Mouse (Mus musculus): ENCODE results near the gene Cyp2d9.
"Not testable (repeated sequence)": the region's sequence is repeated elsewhere in the genome, so short reads cannot be mapped to it uniquely, and the experiment has no call there.

The Cyp2d9 gene

DNA sequence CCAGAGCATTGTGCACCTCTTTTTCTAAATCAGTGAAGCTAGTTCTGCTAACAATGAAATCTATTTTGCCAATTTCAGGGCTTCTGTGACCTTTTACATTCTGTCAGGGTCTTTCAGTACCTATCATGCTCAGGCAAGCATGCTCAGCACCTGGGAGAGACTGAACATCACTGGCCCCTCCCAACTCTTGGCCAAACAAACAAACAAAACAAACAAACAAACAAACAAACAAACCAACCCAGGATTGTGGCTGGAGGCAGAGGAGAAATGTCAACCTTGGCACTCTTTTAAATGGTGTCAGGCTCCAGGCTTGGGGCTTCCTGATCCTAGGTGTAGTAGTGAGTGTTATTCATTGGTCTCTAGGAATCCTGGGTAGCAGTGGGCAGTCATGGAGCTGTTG is at the start of gene Cyp2d9:
Cyp2d9 (plus strand) TSS at position 301 of the 400 bp plus-strand sequence.
- DNase-seq (ENCODE audit: low spot score), result no peak

DNA sequence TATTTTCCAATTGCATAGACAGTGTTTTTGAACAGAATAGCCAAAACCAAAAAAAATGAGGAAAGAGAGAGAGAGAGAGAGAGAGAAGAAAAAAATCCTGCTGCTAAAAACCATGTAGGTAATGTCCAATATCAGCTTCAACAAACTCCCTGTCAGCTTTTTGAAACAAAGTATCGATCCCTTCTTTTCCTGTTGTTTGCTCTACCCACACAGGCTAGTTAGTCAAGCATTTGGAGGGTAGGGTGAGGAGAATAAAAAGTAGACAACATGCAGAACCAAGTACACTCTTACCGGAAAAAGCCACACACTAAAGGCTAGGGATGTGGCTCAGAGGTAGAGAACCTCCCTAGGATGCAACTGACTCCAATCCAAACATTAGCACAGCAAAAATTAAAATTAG is 47.5 kb upstream of the Cyp2d9 start:
- DNase-seq (ENCODE audit: low spot score), result no peak

DNA sequence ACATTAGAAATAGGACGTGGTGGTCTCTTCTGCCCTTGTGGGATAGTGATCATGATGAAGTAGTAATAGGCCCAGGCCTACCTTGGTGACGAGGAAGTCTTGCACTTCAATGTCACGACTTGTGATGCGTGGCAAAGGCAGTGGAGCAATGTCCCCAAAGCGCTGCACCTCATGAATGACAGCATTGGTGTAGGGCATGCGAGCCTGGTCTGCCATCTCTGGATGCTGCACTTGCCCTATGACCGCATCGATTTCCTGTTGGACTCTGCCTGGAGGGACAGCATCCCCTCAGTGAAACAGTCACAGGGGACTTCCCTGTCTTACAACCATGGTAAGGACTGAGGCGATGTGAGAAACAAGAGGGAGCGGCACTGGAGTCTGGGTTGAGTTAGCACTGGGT is 43.3 kb upstream of the Cyp2d9 start:
- DNase-seq (ENCODE audit: low spot score), result not testable (repeated sequence)

DNA sequence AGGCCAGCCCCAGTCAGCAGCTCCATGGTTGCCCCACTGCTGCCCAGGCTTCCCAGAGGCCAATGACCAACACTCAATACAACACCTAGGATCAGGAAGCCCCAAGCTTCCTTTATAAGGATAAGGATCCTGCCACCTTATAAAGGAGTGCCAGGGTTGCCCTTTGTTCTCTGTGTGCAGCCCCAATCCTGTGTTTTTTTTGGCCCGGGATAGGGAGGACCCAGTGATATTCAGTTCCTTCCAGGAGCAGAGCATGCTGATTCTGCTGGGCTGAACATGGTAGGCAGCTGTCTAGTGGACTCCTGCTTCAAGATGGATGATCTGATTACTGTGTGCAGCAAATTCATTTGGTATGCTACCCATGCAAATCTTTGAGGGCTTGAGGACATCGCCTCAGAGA is 39.3 kb upstream of the Cyp2d9 start, which contains the start of gene Cyp2d11:
Cyp2d11 (minus strand) TSS at position 101 of the 400 bp plus-strand sequence.
- DNase-seq (ENCODE audit: low spot score), result not testable (repeated sequence)

DNA sequence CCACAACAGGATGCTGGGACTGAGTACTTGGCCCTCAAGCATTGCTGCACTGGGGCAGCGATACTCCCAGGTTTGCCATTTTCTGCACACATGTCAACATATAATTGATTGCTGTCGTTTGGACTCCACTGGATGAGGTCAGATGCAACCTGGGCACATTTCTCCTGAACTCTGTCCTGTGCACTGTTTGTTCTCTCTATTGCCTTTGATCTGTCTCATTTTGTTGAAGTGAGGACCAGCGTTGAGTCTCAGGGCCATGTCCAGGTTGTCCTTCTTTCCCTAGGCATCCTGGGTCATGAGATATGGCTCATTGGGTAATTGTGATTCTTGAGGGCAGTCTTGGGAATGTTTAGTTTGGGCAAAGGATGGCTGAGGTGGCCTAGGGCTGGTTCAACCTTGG is 37.3 kb upstream of the Cyp2d9 start:
- DNase-seq (ENCODE audit: low spot score), result not testable (repeated sequence)

DNA sequence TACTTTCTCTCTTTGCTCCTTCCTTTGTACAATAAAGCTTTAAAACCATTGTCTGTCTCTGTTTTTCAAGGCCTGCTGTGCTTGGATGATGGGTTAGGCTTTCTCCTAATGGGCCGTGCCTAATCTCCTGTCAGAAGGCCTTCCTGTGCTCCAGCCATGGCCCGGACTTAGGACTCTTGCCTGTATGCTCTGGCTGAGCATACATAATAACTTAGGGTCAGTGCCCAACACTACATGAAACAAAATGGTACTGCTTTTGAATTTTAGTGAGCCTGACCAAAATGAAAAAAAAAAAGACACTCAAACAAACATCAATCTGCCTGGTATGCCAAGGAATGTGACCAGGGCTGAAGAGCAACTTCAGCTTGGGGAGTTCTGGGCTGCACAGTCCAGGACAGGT is 31.7 kb upstream of the Cyp2d9 start:
- no peak for DNase-seq (ENCODE audit: low spot score)

DNA sequence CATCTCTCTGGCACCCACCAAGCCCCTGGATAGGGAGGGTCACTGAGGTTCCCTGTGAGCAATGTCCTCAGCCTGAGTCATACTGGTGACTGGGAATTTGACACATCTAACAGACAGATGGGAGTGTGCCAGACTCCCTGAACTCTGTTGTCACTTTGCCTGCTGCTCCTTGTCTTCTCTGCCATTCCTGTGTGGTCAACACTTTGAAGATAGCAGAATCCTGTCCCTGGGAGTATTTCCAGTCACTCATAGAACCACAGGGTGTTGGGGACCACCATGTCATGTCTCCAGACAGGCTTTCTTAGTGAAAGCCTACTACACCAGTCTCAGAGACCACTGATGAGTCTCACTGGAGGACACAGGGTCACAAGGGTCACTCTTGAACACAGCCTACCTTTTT is 31.1 kb upstream of the Cyp2d9 start:
- DNase-seq (ENCODE audit: low spot score), result no peak

DNA sequence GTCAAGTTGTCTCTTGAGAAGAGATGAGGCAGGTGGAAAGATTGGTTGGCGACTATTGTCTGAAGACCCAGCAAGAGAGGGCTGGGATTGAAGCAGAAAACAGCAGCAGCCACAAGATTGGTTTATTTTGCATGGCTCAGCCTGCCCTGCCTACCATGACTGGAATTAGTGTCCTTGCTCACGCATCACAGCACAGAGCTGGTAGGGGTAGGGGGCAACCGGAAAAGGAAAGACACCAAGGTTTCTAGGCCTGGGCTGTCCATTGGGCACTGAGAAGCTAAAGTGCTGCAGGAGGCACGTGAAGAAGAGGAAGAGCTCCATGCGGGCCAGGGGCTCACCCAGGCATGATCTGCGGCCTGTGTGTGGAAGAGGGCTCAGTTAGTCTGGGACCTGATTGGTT is 30.5 kb upstream of the Cyp2d9 start:
- no peak for DNase-seq (ENCODE audit: low spot score)

DNA sequence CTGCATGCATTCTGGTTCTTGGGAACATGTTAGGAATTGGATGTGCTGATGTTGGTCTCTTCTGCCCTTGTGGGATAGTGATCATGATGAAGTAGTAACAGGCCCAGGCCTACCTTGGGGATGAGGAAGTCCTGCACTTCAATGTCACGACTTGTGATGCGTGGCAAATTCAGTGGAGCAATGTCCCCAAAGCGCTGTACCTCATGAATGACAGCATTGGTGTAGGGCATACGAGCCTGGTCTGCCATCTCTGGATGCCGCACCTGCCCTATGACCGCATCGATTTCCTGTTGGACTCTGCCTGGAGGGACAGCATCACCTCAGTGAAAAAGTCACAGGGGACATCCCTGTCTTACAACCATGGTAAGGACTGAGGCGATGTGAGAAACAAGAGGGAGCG is 29.6 kb upstream of the Cyp2d9 start:
- DNase-seq (ENCODE audit: low spot score), result no peak

DNA sequence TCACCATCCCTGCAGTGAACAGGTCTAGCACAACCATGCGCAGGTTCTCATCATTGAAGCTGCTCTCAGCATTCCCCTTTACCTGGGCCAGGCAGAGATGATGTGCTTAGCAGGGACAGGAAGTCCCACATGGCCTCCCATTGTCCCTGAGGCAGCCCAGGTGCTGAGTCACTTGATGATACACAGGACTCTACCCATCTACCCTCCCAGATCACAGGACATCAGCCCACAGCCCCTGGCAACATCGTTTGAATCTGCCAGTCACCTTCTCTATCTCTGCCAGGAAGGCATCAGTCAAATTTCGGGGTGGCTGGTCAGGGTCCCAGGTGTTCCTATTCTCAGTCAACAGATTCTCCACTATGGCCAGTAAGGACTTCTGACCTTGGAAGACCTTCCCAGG is 29.1 kb upstream of the Cyp2d9 start:
- DNase-seq (ENCODE audit: low spot score), result no peak

DNA sequence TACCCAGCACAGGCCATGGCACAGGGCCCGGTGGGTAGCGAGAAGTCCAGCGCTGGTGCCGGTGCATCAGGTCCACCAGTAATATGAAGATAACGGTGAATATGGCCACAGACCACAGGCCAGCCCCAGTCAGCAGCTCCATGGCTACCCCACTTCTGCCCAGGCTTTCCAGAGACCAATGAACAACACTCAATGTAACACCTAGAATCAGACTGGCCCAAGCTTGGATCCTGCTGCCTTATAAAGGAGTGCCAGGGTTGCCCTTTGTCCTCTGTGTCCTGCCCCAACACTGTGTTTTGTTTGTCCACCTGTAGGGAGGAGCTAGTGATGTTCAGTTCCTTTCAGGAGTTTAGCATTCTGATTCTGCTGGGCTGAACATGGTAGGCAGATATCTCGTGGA is 26.3 kb upstream of the Cyp2d9 start, which contains the start of gene Cyp2d10:
Cyp2d10 (minus strand) TSS at position 215 of the 400 bp plus-strand sequence.
- DNase-seq (ENCODE audit: low spot score), result no peak

DNA sequence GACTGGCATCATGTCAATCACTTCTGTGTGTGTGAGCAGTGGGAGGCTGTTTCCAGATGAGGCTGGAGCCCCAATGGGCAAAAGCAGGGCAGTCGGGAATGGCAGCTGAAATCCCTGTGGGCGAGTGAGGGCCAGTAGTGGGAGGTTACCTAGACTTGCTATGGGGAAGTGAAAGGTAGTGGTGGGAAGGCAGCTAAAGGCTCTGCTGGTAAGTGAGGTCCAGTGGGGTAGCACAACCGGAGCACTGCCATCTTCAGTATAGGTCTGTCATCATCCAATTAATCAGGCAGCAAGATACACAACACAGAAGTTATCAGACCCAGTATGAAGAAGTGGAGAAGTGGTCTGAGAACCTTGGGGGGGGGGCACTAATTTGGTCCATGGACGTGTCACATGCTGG is 25.7 kb upstream of the Cyp2d9 start:
- no peak for DNase-seq (ENCODE audit: low spot score)

DNA sequence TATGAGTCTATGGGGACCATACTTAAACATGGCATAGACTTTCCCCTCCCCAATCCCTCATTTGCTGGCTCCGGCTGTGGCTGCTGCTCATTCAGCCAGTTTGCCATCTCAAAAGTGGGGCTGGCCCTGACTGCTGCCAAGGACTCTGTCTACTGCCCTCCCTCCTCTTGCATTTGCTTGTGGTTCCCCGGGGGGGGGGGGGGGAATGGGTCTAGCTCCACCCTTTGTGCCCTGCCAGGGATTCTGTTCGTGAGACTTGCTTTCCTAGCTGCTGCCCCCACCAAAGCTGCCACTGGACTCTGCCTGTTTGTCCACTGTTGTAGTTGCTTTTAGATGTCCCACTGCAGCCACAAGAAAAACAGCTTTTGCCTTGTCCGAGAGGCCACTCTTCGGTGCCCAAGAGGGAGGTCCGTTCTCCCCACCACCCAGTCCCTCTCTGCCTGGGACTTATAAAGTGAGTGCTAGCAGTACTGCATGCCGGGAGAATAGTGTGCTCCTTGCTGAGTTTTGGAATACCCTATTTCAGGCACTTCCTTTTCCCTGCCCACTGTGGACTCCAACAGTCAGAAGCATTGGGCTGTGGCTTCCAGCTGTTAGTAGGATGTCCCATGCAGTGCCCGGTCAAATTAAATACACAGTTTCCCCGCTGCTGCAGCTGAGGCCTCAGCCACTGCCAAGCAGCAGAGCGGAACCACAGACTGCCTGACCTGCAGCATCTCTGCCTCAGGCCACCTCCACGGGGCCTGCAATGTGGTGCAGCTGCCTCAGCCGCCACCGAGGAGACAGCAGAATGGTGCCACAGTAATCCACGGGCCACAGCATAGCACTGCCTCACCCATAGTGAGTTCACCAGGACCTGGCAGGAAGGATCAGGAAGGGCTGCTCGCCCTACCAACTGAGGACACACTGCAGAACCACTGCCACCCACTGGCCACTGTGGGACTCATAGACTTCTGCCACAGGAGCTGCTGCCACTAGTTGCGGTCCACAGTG is 16.1 kb upstream of the Cyp2d9 start:
- peak; percentile 90 for DNase-seq (ENCODE audit: low spot score)

DNA sequence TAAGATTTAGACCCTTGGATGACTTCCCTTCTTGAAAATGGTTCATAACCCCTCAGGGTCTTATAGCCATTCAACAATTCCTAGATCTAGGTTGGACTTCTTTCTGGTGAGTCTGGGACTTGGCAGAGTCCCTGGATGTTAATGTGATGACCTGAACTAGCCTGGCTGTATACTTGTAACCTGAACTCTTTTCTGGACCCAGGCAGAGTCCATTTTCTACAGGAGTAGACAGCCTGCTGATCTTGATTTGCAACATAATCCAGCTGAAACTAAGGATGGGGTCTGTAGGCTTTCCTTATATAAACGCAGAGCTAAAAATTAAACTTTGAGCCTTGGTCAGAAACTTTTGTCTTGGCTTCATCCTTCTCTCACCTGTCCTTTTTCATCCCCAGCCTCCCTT is 14.6 kb upstream of the Cyp2d9 start:
- no peak for DNase-seq (ENCODE audit: low spot score)

DNA sequence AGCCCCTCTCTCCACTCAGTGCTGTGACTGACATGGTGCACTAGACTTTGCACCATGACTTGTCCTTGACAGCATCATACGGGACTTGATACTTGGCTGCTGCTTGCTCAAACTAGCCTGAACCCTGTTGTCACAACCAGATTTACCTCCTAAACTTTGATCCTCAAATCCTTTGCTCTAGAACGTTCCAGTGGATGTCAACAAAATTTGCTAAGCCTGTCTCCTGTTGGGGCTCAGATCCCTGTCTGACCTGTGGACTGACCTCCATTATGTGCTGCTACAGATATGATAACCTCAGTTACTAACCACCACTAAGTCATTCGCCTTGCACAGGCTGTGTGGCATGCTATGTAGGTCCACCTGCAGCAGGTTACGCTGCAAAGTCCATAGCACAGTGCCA is 10.3 kb upstream of the Cyp2d9 start:
- no peak for DNase-seq (ENCODE audit: low spot score)

DNA sequence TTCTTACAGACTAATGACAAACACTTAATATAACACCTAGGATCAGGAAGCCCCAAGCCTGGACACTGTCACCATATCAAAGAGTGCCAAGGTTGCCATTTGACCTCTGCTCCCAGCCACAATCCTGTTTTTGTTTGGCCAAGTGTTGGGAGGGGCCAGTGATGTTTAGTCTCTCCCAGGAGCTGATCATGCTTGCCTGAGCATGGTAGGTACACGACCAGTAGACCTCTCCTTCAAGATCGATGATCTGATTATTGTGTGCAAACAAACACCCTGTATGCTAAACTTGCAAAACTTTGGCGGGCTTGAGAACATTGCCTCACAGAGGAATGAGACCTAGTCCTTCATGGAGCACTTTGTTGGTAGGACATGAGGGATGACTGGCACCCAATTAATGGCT is 9.8 kb upstream of the Cyp2d9 start:
- DNase-seq (ENCODE audit: low spot score), result no peak

DNA sequence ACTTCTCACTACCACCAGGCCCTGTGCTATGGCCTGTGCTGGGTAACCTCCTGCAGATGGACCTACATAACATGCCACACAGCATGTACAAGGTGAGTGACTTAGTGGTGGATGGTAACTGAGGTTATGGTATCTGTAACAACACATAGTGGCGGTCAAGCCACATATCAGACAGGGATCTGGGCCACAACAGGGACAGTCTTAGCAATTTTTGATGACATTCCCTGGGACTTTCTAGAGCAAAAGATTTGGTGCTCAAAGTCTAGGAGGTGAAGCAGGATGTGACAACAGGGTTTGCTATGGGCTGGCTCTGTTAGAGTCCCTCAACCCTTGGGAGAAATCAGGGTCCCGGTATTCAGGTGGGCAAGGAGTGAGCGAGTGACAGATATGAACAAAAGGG is 384 bp downstream of the Cyp2d9 start:
- DNase-seq (ENCODE audit: low spot score), result no peak

DNA sequence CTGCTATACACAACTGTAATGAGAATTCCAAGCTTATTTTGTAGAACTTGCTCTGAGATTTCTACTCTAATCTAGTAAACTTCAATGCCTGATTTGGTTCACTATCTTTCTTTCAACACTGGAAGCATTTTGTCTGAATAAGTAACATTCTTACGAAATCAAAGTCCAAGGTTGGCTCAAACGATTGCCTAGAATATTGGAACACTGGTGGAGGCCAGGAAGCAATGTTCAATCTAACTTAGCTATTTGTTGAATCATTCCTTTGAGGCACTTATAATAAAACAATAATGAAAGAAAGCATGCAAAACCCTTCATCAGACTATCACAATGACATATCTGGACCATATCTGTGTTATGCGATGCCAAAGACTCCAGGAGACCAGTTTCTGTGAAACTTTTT is 1.3 kb downstream of the Cyp2d9 start:
- DNase-seq (ENCODE audit: low spot score), result no peak

DNA sequence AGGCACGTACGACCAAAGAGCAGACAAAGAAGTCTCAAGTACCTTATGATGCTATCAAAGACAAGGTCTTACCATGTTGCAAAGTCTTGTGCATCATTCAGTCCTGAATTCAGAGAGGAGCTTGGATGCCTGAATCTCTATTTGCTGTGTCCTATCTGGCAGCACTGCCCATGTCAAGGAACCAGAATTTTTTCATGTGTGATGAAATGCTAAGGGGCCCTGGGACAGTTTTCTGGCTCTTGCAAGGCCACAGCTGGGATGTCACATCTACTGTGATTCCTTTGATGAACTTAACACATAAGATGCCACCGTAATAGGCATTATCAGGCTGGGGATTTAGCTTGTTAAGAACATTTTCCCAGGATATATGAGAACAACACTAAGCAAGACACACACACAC is 1.8 kb downstream of the Cyp2d9 start:
- DNase-seq (ENCODE audit: low spot score), result no peak

DNA sequence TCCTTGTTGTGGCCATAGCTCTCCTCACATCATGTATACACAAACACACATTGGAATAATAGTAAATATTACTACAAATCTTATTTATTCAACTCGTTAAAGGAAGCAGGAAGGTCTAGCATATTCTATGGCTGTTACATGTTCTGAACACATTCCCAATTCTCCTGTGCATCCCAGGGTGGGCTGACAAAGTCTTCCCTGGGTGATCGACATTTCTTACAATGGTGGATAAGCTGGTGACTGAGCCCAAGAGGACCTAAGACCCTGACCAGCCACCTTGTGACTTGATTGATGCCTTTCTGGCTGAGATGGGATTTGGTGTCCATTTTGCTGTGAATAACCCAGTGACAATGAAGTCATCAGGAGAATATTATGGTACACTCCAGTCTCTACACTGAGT is 2.4 kb downstream of the Cyp2d9 start:
- DNase-seq (ENCODE audit: low spot score), result no peak

DNA sequence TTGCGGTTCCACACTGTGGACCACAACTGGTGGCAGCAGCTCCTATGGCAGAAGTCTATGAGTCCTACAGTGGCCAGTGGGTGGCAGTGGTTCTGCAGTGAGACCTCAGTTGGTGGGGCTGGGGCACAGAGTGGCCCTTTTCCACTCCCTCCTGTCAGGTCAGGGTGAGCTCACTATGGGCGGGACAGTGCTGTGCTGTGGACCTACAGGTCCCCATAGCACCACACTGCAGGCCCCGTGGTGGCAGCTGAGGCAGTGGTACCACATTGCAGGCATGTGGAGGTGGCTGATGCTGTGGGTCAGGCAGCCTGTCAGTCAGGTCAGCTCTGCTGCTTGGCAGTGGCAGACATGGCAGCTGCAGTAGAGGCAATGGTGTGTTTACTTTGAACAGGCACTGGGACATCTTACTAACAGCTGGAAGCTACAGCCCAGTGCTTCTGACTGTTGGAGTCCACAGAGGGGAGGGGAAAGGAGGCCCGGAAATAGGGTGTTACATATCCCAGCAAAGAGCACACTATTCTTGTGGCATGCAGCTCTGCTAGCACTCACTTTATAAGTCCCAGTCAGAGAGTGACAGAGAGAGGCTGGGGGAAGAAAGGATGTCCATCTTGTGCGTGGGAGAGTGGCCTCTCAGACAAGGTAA is 4.9 kb downstream of the Cyp2d9 start:
- DNase-seq (ENCODE audit: low spot score), result no peak

DNA sequence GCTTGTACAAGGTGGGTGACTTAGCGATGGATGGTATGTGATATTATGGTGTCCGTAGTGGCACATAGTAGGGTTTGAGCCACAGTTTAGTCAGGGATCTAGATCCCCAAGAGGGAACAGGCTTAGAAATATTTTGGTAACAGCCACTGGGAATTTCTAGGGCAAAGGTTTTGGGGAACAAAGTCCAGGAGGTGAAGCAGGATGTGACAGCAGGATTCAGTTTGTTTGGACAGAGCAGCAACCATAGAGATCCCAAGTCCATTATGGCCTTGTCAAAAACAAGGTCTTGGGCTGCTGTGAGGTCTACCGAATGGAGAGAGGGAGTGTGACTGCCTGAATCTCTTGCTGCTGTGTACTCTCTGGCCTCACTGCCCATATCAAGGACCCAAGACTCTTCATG is 10.4 kb downstream of the Cyp2d9 start:
- DNase-seq (ENCODE audit: low spot score), result no peak

DNA sequence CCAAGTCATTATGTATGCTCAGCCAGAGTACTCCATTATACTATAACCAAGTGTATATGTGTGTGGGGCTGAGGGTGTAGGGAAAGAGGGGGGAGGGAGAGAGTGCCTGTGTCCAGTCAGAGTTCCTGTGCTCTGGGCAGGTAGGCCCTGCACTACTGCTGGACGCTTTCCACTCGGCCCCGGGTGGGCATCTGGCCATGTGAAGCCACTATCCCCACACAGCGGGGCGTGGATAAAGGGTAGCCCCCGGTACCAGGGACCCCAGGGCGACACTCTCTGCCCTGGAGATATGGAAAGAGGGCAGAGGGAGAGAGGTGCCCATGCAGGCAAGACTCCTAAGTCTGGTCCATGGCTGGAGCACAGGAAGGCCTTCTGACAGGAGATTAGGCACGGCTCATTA is 12.0 kb downstream of the Cyp2d9 start:
- no peak for DNase-seq (ENCODE audit: low spot score)

Data from lung, postnatal 25 days (tissue).